Mouse (Mus musculus): ENCODE results near the gene Nol8.

GRCm38 (mm10) chr13:49706032-49706690 lies 53.3 kb downstream of the Nol8 start:
- TF ChIP-seq CTCF (IDR thresholded peaks at IDR 0.05; ENCODE audit: control insufficient read depth, insufficient read depth, insufficient read length): no peak
- no peak for TF ChIP-seq MYOD1 (IDR thresholded peaks at IDR 0.05; ENCODE audit: control insufficient read depth, insufficient read length, low read depth)
- no peak for TF ChIP-seq FOSL1 (IDR thresholded peaks at IDR 0.05; ENCODE audit: insufficient read depth, low read length, poor library complexity, severe bottlenecking)
- no peak for TF ChIP-seq USF1 (IDR thresholded peaks at IDR 0.05; ENCODE audit: low read depth)

Data from C2C12 (cell line).